Mouse (Mus musculus) MEL (cell line): ENCODE measurements around the gene Hdgfl2. TPM values are rescaled to one million over a fixed set of nuclear protein-coding genes. Genes with fewer than 3 reads are reported as not detected.

ENCODE experiments used
- DNase-seq: peaks from one replicate; pipeline ENCODE4 v3.0.0; 2011; ENCODE audit warnings: low read depth, low spot score
- H3K27ac ChIP-seq: 2 replicates; pipeline ENCODE4 v1.5.1; 2012; ENCODE audit warnings: low read depth, mild to moderate bottlenecking, control low read depth, low read length, moderate library complexity; ENCODE audit not compliant: control insufficient read depth
- H3K27me3 ChIP-seq, 2 experiments: fragments of 150-350 bp in 1 of 2; sonication (generic) in 1 of 2; 2 replicates each; pipeline ENCODE4 v1.6.1; 2012; ENCODE audit warnings: low read length in 2 of 2, mild to moderate bottlenecking in 2 of 2, improper control_type of control experiment in 1 of 2, moderate library complexity in 1 of 2; ENCODE audit not compliant: insufficient read depth in 2 of 2, control insufficient read depth in 1 of 2
- H3K36me3 ChIP-seq, 2 experiments: 2 replicates each; pipeline ENCODE4 v1.6.1; 2012 to 2014; ENCODE audit warnings: low read length in 2 of 2, improper control_type of control experiment in 1 of 2, inconsistent platforms in 1 of 2, mild to moderate bottlenecking in 1 of 2; ENCODE audit not compliant: insufficient read depth in 2 of 2, control insufficient read depth in 1 of 2
- H3K4me1 ChIP-seq, 2 experiments: fragments of 150-350 bp in 1 of 2; sonication (generic) in 1 of 2; 2 replicates each; pipeline ENCODE4 v1.6.1; 2012; ENCODE audit warnings: low read length in 2 of 2, improper control_type of control experiment in 1 of 2, mild to moderate bottlenecking in 1 of 2; ENCODE audit not compliant: insufficient read depth in 2 of 2, control insufficient read depth in 1 of 2
- H3K4me3 ChIP-seq, 2 experiments: fragments of 150-350 bp in 1 of 2; sonication (generic) in 1 of 2; 2 replicates each; pipeline ENCODE4 v1.5.1; 2012; ENCODE audit warnings: low read depth in 2 of 2, low read length in 2 of 2, mild to moderate bottlenecking in 2 of 2, moderate library complexity in 2 of 2, control low read depth in 1 of 2, improper control_type of control experiment in 1 of 2; ENCODE audit not compliant: control insufficient read depth in 1 of 2, insufficient read depth in 1 of 2
- H3K79me2 ChIP-seq: 2 replicates; pipeline ENCODE4 v1.6.1; 2012; ENCODE audit warnings: mild to moderate bottlenecking, low read length, moderate library complexity; ENCODE audit not compliant: control insufficient read depth, poor library complexity, insufficient read depth
- H3K9ac ChIP-seq: 2 replicates; pipeline ENCODE4 v1.6.1; 2012; ENCODE audit warnings: low read depth, mild to moderate bottlenecking, control low read depth, low read length, moderate library complexity; ENCODE audit not compliant: control insufficient read depth, poor library complexity, severe bottlenecking
- H3K9me3 ChIP-seq: fragments of 150-350 bp; sonication (generic); replicated peaks from 2 replicates; pipeline ENCODE4 v1.6.1; 2012; ENCODE audit warnings: mild to moderate bottlenecking, low read length, improper control_type of control experiment, moderate library complexity; ENCODE audit not compliant: insufficient read depth
- BHLHE40 ChIP-seq: IDR thresholded peaks from 2 replicates; pipeline ENCODE4 v1.6.1; 2012; ENCODE audit warnings: low read depth, mild to moderate bottlenecking, inconsistent platforms, low read length, improper control_type of control experiment, borderline replicate concordance
- CHD1 ChIP-seq: IDR thresholded peaks from 2 replicates; pipeline ENCODE4 v1.6.1; 2012; ENCODE audit warnings: low read depth, mild to moderate bottlenecking, inconsistent platforms, low read length, improper control_type of control experiment
- E2F4 ChIP-seq: IDR thresholded peaks from 2 replicates; pipeline ENCODE4 v1.6.1; 2011; ENCODE audit warnings: low read depth, low read length, improper control_type of control experiment, borderline replicate concordance
- ELF1 ChIP-seq: IDR thresholded peaks from 2 replicates; pipeline ENCODE4 v1.6.1; 2014; ENCODE audit warnings: low read depth, mild to moderate bottlenecking, inconsistent platforms, low read length, improper control_type of control experiment, moderate library complexity
- EP300 ChIP-seq, 2 experiments: IDR thresholded peaks; 2 replicates each; pipeline ENCODE4 v1.6.1; 2011; ENCODE audit warnings: improper control_type of control experiment in 2 of 2, low read length in 2 of 2, low read depth in 1 of 2, mild to moderate bottlenecking in 1 of 2
- ETS1 ChIP-seq: IDR thresholded peaks from 2 replicates; pipeline ENCODE4 v1.6.1; 2012; ENCODE audit warnings: low read depth, mild to moderate bottlenecking, inconsistent platforms, low read length, improper control_type of control experiment, moderate library complexity
- MAX ChIP-seq: IDR thresholded peaks from 2 replicates; pipeline ENCODE4 v1.6.1; 2011; ENCODE audit warnings: low read length, improper control_type of control experiment
- MXI1 ChIP-seq: IDR thresholded peaks from 2 replicates; pipeline ENCODE4 v1.6.1; 2011; ENCODE audit warnings: mild to moderate bottlenecking, low read depth, low read length, improper control_type of control experiment
- MYC ChIP-seq: IDR thresholded peaks from 2 replicates; pipeline ENCODE4 v1.6.1; 2011; ENCODE audit warnings: low read depth, mild to moderate bottlenecking, low read length, improper control_type of control experiment, moderate library complexity
- NELFE ChIP-seq: IDR thresholded peaks from 2 replicates; pipeline ENCODE4 v1.6.1; 2011; ENCODE audit warnings: low read depth, low read length, improper control_type of control experiment
- POLR2A ChIP-seq, 2 experiments: IDR thresholded peaks; 2 replicates each; pipeline ENCODE4 v1.6.1; 2011 to 2012; ENCODE audit warnings: low read length in 2 of 2, mild to moderate bottlenecking in 2 of 2, control low read depth in 1 of 2, improper control_type of control experiment in 1 of 2, low read depth in 1 of 2, moderate library complexity in 1 of 2; ENCODE audit not compliant: control insufficient read depth in 1 of 2, insufficient read depth in 1 of 2, poor library complexity in 1 of 2
- POLR2AphosphoS2 ChIP-seq: IDR thresholded peaks from 2 replicates; pipeline ENCODE4 v1.6.1; 2011; ENCODE audit warnings: low read length, improper control_type of control experiment
- RAD21 ChIP-seq: IDR thresholded peaks from 2 replicates; pipeline ENCODE4 v1.6.1; 2011; ENCODE audit warnings: mild to moderate bottlenecking, low read depth, low read length, improper control_type of control experiment
- SIN3A ChIP-seq: IDR thresholded peaks from 2 replicates; pipeline ENCODE4 v1.6.1; 2012; ENCODE audit warnings: low read length, improper control_type of control experiment, inconsistent platforms
- SMC3 ChIP-seq: IDR thresholded peaks from 2 replicates; pipeline ENCODE4 v1.6.1; 2011; ENCODE audit warnings: low read depth, low read length, improper control_type of control experiment
- TBP ChIP-seq: IDR thresholded peaks from 2 replicates; pipeline ENCODE4 v1.8.0; 2011; ENCODE audit warnings: low read depth, low read length, improper control_type of control experiment
- UBTF ChIP-seq: IDR thresholded peaks from 2 replicates; pipeline ENCODE4 v1.6.1; 2012; ENCODE audit warnings: low read depth, mild to moderate bottlenecking, inconsistent platforms, low read length, improper control_type of control experiment, moderate library complexity, borderline replicate concordance; ENCODE audit not compliant: insufficient read depth
- USF2 ChIP-seq, 2 experiments: IDR thresholded peaks; 2 replicates each; pipeline ENCODE4 v1.6.1; 2011 to 2012; ENCODE audit warnings: improper control_type of control experiment in 2 of 2, low read length in 2 of 2, borderline replicate concordance in 1 of 2, inconsistent platforms in 1 of 2, low read depth in 1 of 2, mild to moderate bottlenecking in 1 of 2; ENCODE audit not compliant: insufficient read depth in 1 of 2
- polyA plus RNA-seq, 2 experiments: library from polyadenylated mRNA; stranded (reverse) in 1 of 2; unstranded in 1 of 2; fragments of >175 nt in 1 of 2; fragments of >200 nt in 1 of 2; gene quantifications; 2 replicates each; pipeline versions ENCODE4 v1.2.1 to v1.2.4; 2012; ENCODE audit warnings: low replicate concordance in 2 of 2, low read depth in 1 of 2; ENCODE audit not compliant: insufficient read length in 2 of 2, insufficient read depth in 1 of 2, missing spikeins in 1 of 2
- total RNA-seq: library from RNA; depleted of rRNA; stranded (reverse); fragments of 300-350 nt; gene quantifications from 2 replicates; pipeline ENCODE4 v1.2.3, GENCODE M21; 2012

Gene Hdgfl2
- total and polyA plus RNA-seq, 3 experiments: 71.9 to 132 TPM; not detected in 1

GRCm38 (mm10) chr17:56038583-56039261 is 40.7 kb upstream of the Hdgfl2 start:
- Histone ChIP-seq H3K9me3 (no peaks in the 10 kb centered on the region), H3K27ac (peak overlapping the region; percentile 88), H3K27me3 (no peaks in the 10 kb centered on the region), H3K9ac (peak overlapping the region; percentile 73), H3K4me3 (peak overlapping the region; percentile 8 to 44), H3K4me1 (peaks cover 6 to 35% of the 10 kb centered on the region in 2 experiments), H3K36me3 (peaks cover 4 to 38% of the 10 kb centered on the region in 2 experiments), H3K79me2 (peaks cover 60% of the 10 kb centered on the region)
- no peak for TF ChIP-seq MYC
- TF ChIP-seq TBP: peak; percentile 41; the same call in 1 of the 2 replicates
- peak; percentile 31; the same call in 1 of the 2 replicates for TF ChIP-seq MAX
- TF ChIP-seq ELF1: no peak
- TF ChIP-seq E2F4: 0 out of 2 replicates have a peak, but pooled peaks have one; percentile 9
- no peak for TF ChIP-seq BHLHE40
- peak; percentile 55; the same call in 1 of the 2 replicates for TF ChIP-seq SIN3A
- TF ChIP-seq MXI1: peak; percentile 62
- peak; percentile 29; the same call in 1 of the 2 replicates for TF ChIP-seq NELFE
- peak in 1 of 2 experiments; percentile 25; a peak in 1 of 4 replicates for TF ChIP-seq POLR2A (IDR thresholded peaks at IDR 0.05; ENCODE audit: control insufficient read depth in 1 of 2, insufficient read depth in 1 of 2, low read depth in 1 of 2, low read length in 2 of 2, poor library complexity in 1 of 2)
- TF ChIP-seq UBTF: no peak
- TF ChIP-seq SMC3: no peak
- 0 out of 2 replicates have a peak, but pooled peaks have one; percentile 0 for TF ChIP-seq ETS1
- peak; percentile 84 for DNase-seq

- peak; percentile 45 for DNase-seq
- peaks cover 57% of the 10 kb centered on the region for H3K79me2 ChIP-seq
- H3K4me3 ChIP-seq: peak overlapping the region; percentile 27 to 41
- H3K9ac ChIP-seq: peak overlapping the region; percentile 73
- H3K9me3 ChIP-seq: no peaks in the 10 kb centered on the region
- peak overlapping the region; percentile 88 for H3K27ac ChIP-seq
- H3K36me3 ChIP-seq: peaks cover 8 to 38% of the 10 kb centered on the region in 2 experiments
- peaks cover 6 to 33% of the 10 kb centered on the region in 2 experiments for H3K4me1 ChIP-seq
- TF ChIP-seq POLR2AphosphoS2 (no peak), RAD21 (no peak), CHD1 (0 out of 2 replicates have a peak, but pooled peaks have one; percentile 74), USF2 (IDR thresholded peaks at IDR 0.05; ENCODE audit: borderline replicate concordance in 1 of 2, insufficient read depth in 1 of 2, low read depth in 1 of 2, low read length in 2 of 2) (no peak), EP300 (IDR thresholded peaks at IDR 0.05; ENCODE audit: low read depth in 1 of 2, low read length in 2 of 2) (no peak)
- no peaks in the 10 kb centered on the region for H3K27me3 ChIP-seq
Observed at GRCm38 (mm10) chr17:56039345-56039744, 40.1 kb upstream of the Hdgfl2 start.
